Mouse (Mus musculus) E14TG2a.4 (cell line): Measurements from ENCODE around the gene Tpr.

Experiments used
- CTCF ChIP-seq: conservative IDR thresholded peaks from 2 replicates; pipeline ENCODE4 v1.5.1; 2014; ENCODE audit warnings: low read length
- NANOG ChIP-seq: IDR thresholded peaks from 2 replicates; pipeline ENCODE4 v1.6.1; 2014; ENCODE audit warnings: borderline replicate concordance, low read length, mixed read lengths

DNA sequence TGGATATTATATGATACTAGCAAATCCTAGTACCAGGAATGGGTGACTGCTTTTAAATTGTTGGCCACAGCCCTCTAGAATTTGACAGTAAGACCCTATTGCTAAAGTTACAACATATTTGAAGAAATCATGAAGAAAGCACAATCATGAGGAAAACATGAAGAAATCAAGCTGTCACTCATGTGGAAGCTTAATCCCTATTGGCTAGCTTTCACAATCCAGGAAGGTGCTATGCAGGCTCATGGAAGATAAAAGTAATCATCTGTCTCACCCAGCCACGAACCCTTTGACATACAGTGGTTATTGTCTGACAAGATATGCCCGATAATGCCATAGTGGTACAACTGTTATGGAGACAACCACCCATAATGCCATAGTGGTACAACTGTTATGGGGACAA, 105.5 kb downstream of the Tpr start:
- no peak for TF ChIP-seq CTCF
- TF ChIP-seq NANOG = no peak
